19 mouse cellular contexts compared by ENCODE assay signal in genomic region chr13:56152773-56153460, GRCm38 (mm10). TPM values are rescaled to one million over a fixed set of nuclear protein-coding genes. Genes with fewer than 3 reads are reported as not detected.
A peak's percentile ranks its signal among the peaks of the same experiment; 100 is the strongest.
DNase-seq lines count a peak whose midpoint lies in the region; ATAC-seq and TF ChIP-seq lines count a peak whose summit lies in the region.
"Had no signal": no experiment of that assay in that cellular context is flagged by ENCODE, and none has a peak within 500 bp of the region (broad histone marks: within the 10 kb centered on the region; RNA-seq: fewer than 3 reads in every experiment).

No protein-coding gene starts in this region.

- H3K27me3 ChIP-seq in spleen, adult 2 months (ENCODE audit: control insufficient read depth, insufficient read depth, low read length) = no peaks in the 10 kb centered on the region
- no peaks in the 10 kb centered on the region for H3K27me3 ChIP-seq in limb, embryonic 10.5 days (ENCODE audit: low read depth, poor library complexity, severe bottlenecking)
- H3K27me3 ChIP-seq in stomach, embryonic 16.5 days (ENCODE audit: control insufficient read depth, insufficient read depth, low read length) = no peaks in the 10 kb centered on the region
- H3K27me3 ChIP-seq in forebrain, embryonic 12.5 days = 0 out of 2 replicates have a peak, but pooled peaks cover 6% of the 10 kb centered on the region
- H3K27me3 ChIP-seq: embryonic facial prominence, embryonic 13.5 days had no signal

- H3K36me3 ChIP-seq in spleen, adult 2 months (ENCODE audit: control insufficient read depth, insufficient read depth, low read length) = no peaks in the 10 kb centered on the region
- H3K36me3 ChIP-seq in limb, embryonic 10.5 days = no peaks in the 10 kb centered on the region
- H3K36me3 ChIP-seq in stomach, embryonic 16.5 days (ENCODE audit: control insufficient read depth, insufficient read depth, low read length) = no peaks in the 10 kb centered on the region
- H3K36me3 ChIP-seq in forebrain, embryonic 12.5 days (replicated peaks) = no peaks in the 10 kb centered on the region
- H3K36me3 ChIP-seq: embryonic facial prominence, embryonic 13.5 days; midbrain, embryonic 12.5 days had no signal

- TF ChIP-seq POLR2A in spleen, adult 2 months (IDR thresholded peaks at IDR 0.05; ENCODE audit: low read depth, low read length) = no peak

- no peaks in the 10 kb centered on the region for H3K4me1 ChIP-seq in spleen, adult 2 months (ENCODE audit: control insufficient read depth, insufficient read depth, insufficient read length)
- peaks cover 71% of the 10 kb centered on the region for H3K4me1 ChIP-seq in limb, embryonic 10.5 days
- peaks cover 15% of the 10 kb centered on the region for H3K4me1 ChIP-seq in stomach, embryonic 16.5 days (ENCODE audit: control insufficient read depth, insufficient read depth, low read length)
- no peaks in the 10 kb centered on the region for H3K4me1 ChIP-seq in forebrain, embryonic 12.5 days

- H3K9me3 ChIP-seq in limb, embryonic 10.5 days (replicated peaks) = no peaks in the 10 kb centered on the region
- H3K9me3 ChIP-seq in stomach, embryonic 16.5 days (replicated peaks; ENCODE audit: control insufficient read depth, low read length) = no peaks in the 10 kb centered on the region
- H3K9me3 ChIP-seq in forebrain, embryonic 12.5 days = no peaks in the 10 kb centered on the region
- H3K9me3 ChIP-seq: embryonic facial prominence, embryonic 13.5 days; midbrain, embryonic 12.5 days had no signal

- H3K4me3 ChIP-seq in spleen, adult 2 months (ENCODE audit: extremely low read depth, insufficient read depth, insufficient read length) = no peak overlapping the region
- no peak overlapping the region for H3K4me3 ChIP-seq in limb, embryonic 10.5 days
- no peak overlapping the region for H3K4me3 ChIP-seq in stomach, embryonic 16.5 days (replicated peaks; ENCODE audit: low read length)
- no peak overlapping the region for H3K4me3 ChIP-seq in forebrain, embryonic 12.5 days (replicated peaks)
- H3K4me3 ChIP-seq in left cerebral cortex, adult 2 months = no peak overlapping the region
- H3K4me3 ChIP-seq: embryonic facial prominence, embryonic 13.5 days; midbrain, embryonic 12.5 days had no signal

- intact Hi-C loops in left cerebral cortex, adult 2 months (cut with DNase I) = no loop called here

- H3K4me2 ChIP-seq in stomach, embryonic 16.5 days (ENCODE audit: low read depth, low read length) = no peak overlapping the region
- no peak overlapping the region for H3K4me2 ChIP-seq in forebrain, embryonic 12.5 days
- H3K4me2 ChIP-seq: embryonic facial prominence, embryonic 13.5 days; lung, embryonic 14.5 days; midbrain, embryonic 12.5 days had no signal

- no peak for DNase-seq in spleen, adult 2 months (ENCODE audit: low read depth in 1 of 2, low spot score in 2 of 2)
- DNase-seq in spleen, postnatal 14 days (ENCODE audit: low spot score in 2 of 2) = no peak
- no peak for DNase-seq in limb, embryonic 10.5 days (ENCODE audit: low spot score)
- no peak for DNase-seq in left cerebral cortex, adult 2 months (ENCODE audit: extremely low spot score in 1 of 2, low spot score in 2 of 2)
- DNase-seq in cerebellum, adult 9-11 months = no peak
- DNase-seq: adrenal gland, postnatal 14 days; cerebellum, adult 8-10 months; forebrain, postnatal 0 days; heart, adult 18-20 months; liver; lung, embryonic 14.5 days; right cerebral cortex, adult 18-20 months had no signal

- WGBS in spleen, adult 2 months = 25% methylated on average over 7 of the region's 7 CpGs
- WGBS in limb, embryonic 10.5 days = 73% methylated on average over 7 of the region's 7 CpGs
- WGBS in stomach, embryonic 16.5 days = 34% methylated on average over 7 of the region's 7 CpGs
- WGBS in forebrain, embryonic 12.5 days = 71% methylated on average over 7 of the region's 7 CpGs

- ATAC-seq in activated CD4-positive, CD25-positive, alpha-beta regulatory T cell, adult 4 months = peak; percentile 27
- no peak; the same call in 1 of the 2 replicates for ATAC-seq in stomach, embryonic 16.5 days (ENCODE audit: insufficient read depth, low FRiP score)
- ATAC-seq in forebrain, embryonic 12.5 days (ENCODE audit: low FRiP score) = no peak
- ATAC-seq: forebrain, postnatal 0 days; inflammation-experienced regulatory T-cells, adult 6 months had no signal

- peak overlapping the region; percentile 42; the same call in 1 of the 2 replicates for H3K27ac ChIP-seq in spleen, adult 2 months (ENCODE audit: insufficient read depth, low read length)
- H3K27ac ChIP-seq in limb, embryonic 10.5 days = peak overlapping the region; percentile 95
- H3K27ac ChIP-seq in stomach, embryonic 16.5 days (ENCODE audit: low read length) = peak overlapping the region; percentile 67
- no peak overlapping the region for H3K27ac ChIP-seq in forebrain, embryonic 12.5 days
- H3K27ac ChIP-seq in left cerebral cortex, adult 2 months = no peak overlapping the region
- H3K27ac ChIP-seq: embryonic facial prominence, embryonic 13.5 days; kidney, postnatal 0 days; midbrain, embryonic 12.5 days had no signal

- H3K9ac ChIP-seq in stomach, embryonic 16.5 days (ENCODE audit: low read length) = no peak overlapping the region
- H3K9ac ChIP-seq in forebrain, embryonic 12.5 days = no peak overlapping the region
- H3K9ac ChIP-seq: embryonic facial prominence, embryonic 13.5 days; forebrain, postnatal 0 days; lung, embryonic 14.5 days; midbrain, embryonic 12.5 days had no signal

- no peak for TF ChIP-seq CTCF in spleen, adult 2 months (IDR thresholded peaks at IDR 0.05; ENCODE audit: extremely low read depth, insufficient read depth, insufficient read length, insufficient replicate concordance)
- TF ChIP-seq CTCF in left cerebral cortex, adult 2 months (IDR thresholded peaks at IDR 0.05) = no peak

RNA-seq across cellular contexts. Expression of gene H2afy, which starts 16.8 kb away (rescaled TPM):
- 125 and 150 TPM in 2 replicates for polyA plus RNA-seq in spleen, adult 2 months (2012; rRNA removed)
- polyA plus RNA-seq in activated CD4-positive, CD25-positive, alpha-beta regulatory T cell, adult 4 months (2017; shearing (Covaris generic)) = 100 to 1,000 TPM; 121 to 136 TPM
- 642 and 645 TPM in 2 replicates for polyA plus RNA-seq in limb, embryonic 10.5 days (2016; fragmentation: Nextera tagmentation; extraction: Ambion mirVana)
- 247 and 271 TPM in 2 replicates for polyA plus RNA-seq in stomach, embryonic 16.5 days (2015; fragmentation: Nextera tagmentation; extraction: Ambion mirVana)
- polyA plus RNA-seq in forebrain, embryonic 12.5 days (2016; fragmentation: Nextera tagmentation; extraction: Ambion mirVana) = 651 and 663 TPM in 2 replicates
- total RNA-seq in left cerebral cortex, adult 2 months (2021) = 100 to 1,000 TPM; 107 to 111 TPM

RNA-seq across cellular contexts. Expression of gene Tifab, which starts 25.8 kb away (rescaled TPM):
- 20.8 and 26.8 TPM in 2 replicates for polyA plus RNA-seq in spleen, adult 2 months (2012; rRNA removed)
- polyA plus RNA-seq in activated CD4-positive, CD25-positive, alpha-beta regulatory T cell, adult 4 months (2017; shearing (Covaris generic)) = under 1 TPM in 1 of 2 experiments, not detected in 1; 0.28 TPM
- 0.63 and 1.2 TPM in 2 replicates for polyA plus RNA-seq in limb, embryonic 10.5 days (2016; fragmentation: Nextera tagmentation; extraction: Ambion mirVana)
- 4.9 and 5.6 TPM in 2 replicates for polyA plus RNA-seq in stomach, embryonic 16.5 days (2015; fragmentation: Nextera tagmentation; extraction: Ambion mirVana)
- polyA plus RNA-seq in forebrain, embryonic 12.5 days (2016; fragmentation: Nextera tagmentation; extraction: Ambion mirVana) = 0.64 and 0.77 TPM in 2 replicates
- total RNA-seq in left cerebral cortex, adult 2 months (2021) = 1 to 10 TPM; 1.7 to 2.0 TPM

Comparison
In these comparisons a context has a peak if more than half of its experiments do, and no peak if none do; other contexts are left out.
1. H3K27ac ChIP-seq: peak in spleen, adult 2 months (single experiment), limb, embryonic 10.5 days (single experiment) and stomach, embryonic 16.5 days (single experiment); none in forebrain, embryonic 12.5 days (single experiment) and left cerebral cortex, adult 2 months (single experiment).